Mouse (Mus musculus): ENCODE measurements at regions not wholly inside any gene's neighbourhood (a gene's known extent, or its start where the extent isn't known, plus 50 kb on each side); places are given as distances from the start of the nearest gene placed in this dataset. TPM values are rescaled to one million over a fixed set of nuclear protein-coding genes. Genes with fewer than 3 reads are reported as not detected.

- no peak for DNase-seq (ENCODE audit: low spot score)
- intact Hi-C loops (cut with DNase I) = no loop called here
Observed at GRCm38 (mm10) chr5:141131906-141132305, 109.4 kb upstream of the Sdk1 start.

- DNase-seq (ENCODE audit: low spot score) = no peak
- intact Hi-C loops (cut with DNase I) = no loop called here
Observed at GRCm38 (mm10) chr5:141136239-141136638, 105.1 kb upstream of the Sdk1 start.

- no peak for DNase-seq (ENCODE audit: low spot score)
- intact Hi-C loops (cut with DNase I) = no loop called here
Observed at GRCm38 (mm10) chr5:141137716-141138115, 103.6 kb upstream of the Sdk1 start.

- DNase-seq (ENCODE audit: low spot score) = no peak
Observed at GRCm38 (mm10) chr5:141138771-141139360, 102.4 kb upstream of the Sdk1 start.

GRCm38 (mm10) chr5:141139361-141139912 is 101.9 kb upstream of the Sdk1 start:
- intact Hi-C loops (cut with DNase I) = no loop called here

More at GRCm38 (mm10) chr5:141138771-141139360, 102.4 kb upstream of the Sdk1 start:
- intact Hi-C loops (cut with DNase I) = no loop called here

GRCm38 (mm10) chr5:141160391-141160790 is 80.9 kb upstream of the Sdk1 start:
- DNase-seq (ENCODE audit: low spot score) = no peak
- intact Hi-C loops (cut with DNase I) = no loop called here

More at GRCm38 (mm10) chr5:141139361-141139912, 101.9 kb upstream of the Sdk1 start:
- DNase-seq (ENCODE audit: low spot score) = no peak

- intact Hi-C loops (cut with DNase I) = no loop called here
- DNase-seq (ENCODE audit: low spot score) = no peak
Observed at GRCm38 (mm10) chr5:141160956-141161355, 80.3 kb upstream of the Sdk1 start.

- intact Hi-C loops (cut with DNase I) = no loop called here
- no peak for DNase-seq (ENCODE audit: low spot score)
Observed at GRCm38 (mm10) chr5:141182442-141182841, 58.8 kb upstream of the Sdk1 start.

GRCm38 (mm10) chr5:141189033-141189432 is 52.3 kb upstream of the Sdk1 start:
- no peak for DNase-seq (ENCODE audit: low spot score)
- intact Hi-C loops (cut with DNase I) = no loop called here

Small RNA genes lying in the stretch of these regions (microRNA-seq; reads per million reads assigned to microRNA genes)
- gene Gm26113 = not detected

Measured in heart, postnatal 25 days (tissue).